In the genomic region with DNA sequence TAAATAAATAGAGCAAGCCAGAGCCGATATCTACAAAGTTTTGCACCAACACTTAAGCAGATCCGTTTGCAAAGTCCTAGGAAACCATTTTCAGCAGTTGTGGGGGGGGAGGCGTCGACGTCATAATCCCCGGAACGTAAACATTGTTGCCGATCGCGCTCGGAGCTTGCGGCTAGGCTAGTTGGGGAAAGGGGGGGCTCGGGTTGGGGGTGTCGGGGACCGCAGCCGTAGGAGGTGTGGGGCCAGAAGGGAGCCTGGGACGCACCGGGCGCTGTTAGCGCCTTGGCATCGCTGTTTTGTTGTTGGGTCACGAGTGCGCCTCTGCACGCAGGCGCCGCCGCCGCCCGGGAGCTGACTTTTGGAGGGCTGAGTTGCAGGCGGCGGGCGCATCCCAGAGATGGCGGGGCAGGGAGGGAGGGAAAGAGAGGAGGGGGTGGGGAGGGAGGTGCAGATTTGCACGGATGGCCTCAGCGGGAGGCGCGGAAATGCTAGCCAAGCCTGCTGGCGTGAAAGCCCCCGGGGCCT, we compare ENCODE assay signal across 8 mouse cellular contexts. TPM values are rescaled to one million over a fixed set of nuclear protein-coding genes. Genes with fewer than 3 reads are reported as not detected.
DNase-seq lines count a peak whose midpoint lies in the region; ATAC-seq and TF ChIP-seq lines count a peak whose summit lies in the region.

No protein-coding gene starts in this region.

- no peaks in the 10 kb centered on the region for H3K9me3 ChIP-seq in MEL (replicated peaks; ENCODE audit: insufficient read depth, low read length)
- H3K9me3 ChIP-seq in hindbrain, embryonic 11.5 days (ENCODE audit: control insufficient read depth, low read length), result no peaks in the 10 kb centered on the region

- no peak for TF ChIP-seq RAD21 in MEL (IDR thresholded peaks at IDR 0.05; ENCODE audit: low read depth, low read length)

- peak; percentile 82 for DNase-seq in MEL (ENCODE audit: low read depth, low spot score)
- peak; percentile 78 for DNase-seq in cerebellum, adult 11-12 months
- peak; percentile 64 for DNase-seq in forelimb bud, embryonic 11.5 days (ENCODE audit: low read depth, low spot score)
- peak; percentile 83 for DNase-seq in hindbrain, embryonic 11.5 days (ENCODE audit: low spot score)
- DNase-seq in layer of hippocampus, postnatal 25 days (ENCODE audit: extremely low spot score in 1 of 2, low spot score in 1 of 2), result peak; percentile 67 to 68
- DNase-seq in lung, postnatal 36 days, result peak; percentile 79
- DNase-seq in retina, embryonic 14.5 days (ENCODE audit: low spot score), result peak; percentile 78
- peak; percentile 89 for DNase-seq in thymus, postnatal 4 days

- H3K27me3 ChIP-seq in MEL (ENCODE audit: control insufficient read depth in 1 of 2, insufficient read depth in 2 of 2, low read length in 2 of 2), result no peaks in the 10 kb centered on the region
- no peaks in the 10 kb centered on the region for H3K27me3 ChIP-seq in hindbrain, embryonic 11.5 days (ENCODE audit: control insufficient read depth, insufficient read depth, low read length)

- H3K4me3 ChIP-seq in MEL (ENCODE audit: control insufficient read depth in 1 of 2, insufficient read depth in 1 of 2, low read depth in 2 of 2, low read length in 2 of 2), result peak overlapping the region; percentile 79 to 89
- peak overlapping the region; percentile 70 for H3K4me3 ChIP-seq in hindbrain, embryonic 11.5 days (ENCODE audit: low read depth, low read length)

- H3K79me2 ChIP-seq in MEL (ENCODE audit: control insufficient read depth, insufficient read depth, low read length, poor library complexity), result peaks cover 2% of the 10 kb centered on the region; the same call in 1 of the 2 replicates

- peak overlapping the region; percentile 83 for H3K9ac ChIP-seq in MEL (ENCODE audit: control insufficient read depth, low read depth, low read length, poor library complexity, severe bottlenecking)
- peak overlapping the region; percentile 63 for H3K9ac ChIP-seq in hindbrain, embryonic 11.5 days (ENCODE audit: low read depth, low read length)

- ATAC-seq in hindbrain, embryonic 11.5 days (ENCODE audit: low FRiP score), result peak; percentile 60

- H3K4me1 ChIP-seq in MEL (ENCODE audit: control insufficient read depth in 1 of 2, insufficient read depth in 2 of 2, low read length in 2 of 2), result peaks cover 5 to 11% of the 10 kb centered on the region in 2 experiments; a peak in 3 of 4 replicates
- peaks cover 26% of the 10 kb centered on the region for H3K4me1 ChIP-seq in hindbrain, embryonic 11.5 days (replicated peaks; ENCODE audit: control insufficient read depth, insufficient read depth, low read length)

- H3K4me2 ChIP-seq in hindbrain, embryonic 11.5 days (replicated peaks; ENCODE audit: low read depth, low read length), result peak overlapping the region; percentile 92

- TF ChIP-seq POLR2A in MEL (IDR thresholded peaks at IDR 0.05; ENCODE audit: control insufficient read depth in 1 of 2, insufficient read depth in 1 of 2, low read depth in 1 of 2, low read length in 2 of 2, poor library complexity in 1 of 2), result peak; percentile 12 to 43; a peak in 1 of 4 replicates

- H3K36me3 ChIP-seq in MEL (ENCODE audit: control insufficient read depth in 1 of 2, insufficient read depth in 2 of 2, low read length in 2 of 2), result peaks cover 0 to 8% of the 10 kb centered on the region in 2 experiments; a peak in 2 of 4 replicates
- H3K36me3 ChIP-seq in hindbrain, embryonic 11.5 days (ENCODE audit: control insufficient read depth, insufficient read depth, low read length), result no peaks in the 10 kb centered on the region

- WGBS in hindbrain, embryonic 11.5 days, result under 1% methylated on average over 31 of the region's 39 CpGs

- peak overlapping the region; percentile 59; the same call in 1 of the 2 replicates for H3K27ac ChIP-seq in MEL (ENCODE audit: control insufficient read depth, low read depth, low read length)
- H3K27ac ChIP-seq in hindbrain, embryonic 11.5 days (ENCODE audit: low read depth, low read length), result peak overlapping the region; percentile 91

- TF ChIP-seq EP300 in MEL (IDR thresholded peaks at IDR 0.05; ENCODE audit: low read depth in 1 of 2, low read length in 2 of 2), result no peak

- no peak for TF ChIP-seq CTCF in MEL (IDR thresholded peaks at IDR 0.05 in 2 of 3, conservative IDR thresholded peaks at IDR 0.05 in 1 of 3; ENCODE audit: control insufficient read depth in 1 of 3, insufficient read depth in 1 of 3, low read depth in 2 of 3, low read length in 3 of 3, poor library complexity in 1 of 3, severe bottlenecking in 1 of 3)

TF ChIP-seq in MEL, 35 proteins besides CTCF, POLR2A, EP300 and RAD21:
- no peak for TF ChIP-seq GABPA (IDR thresholded peaks at IDR 0.05; ENCODE audit: low read depth, low read length)
- no peak for TF ChIP-seq MAFK (IDR thresholded peaks at IDR 0.05; ENCODE audit: borderline replicate concordance, low read depth, low read length)
- no peak for TF ChIP-seq ZNF384 (IDR thresholded peaks at IDR 0.05; ENCODE audit: low read depth, low read length)
- TF ChIP-seq NRF1 (IDR thresholded peaks at IDR 0.05; ENCODE audit: insufficient read depth, low read depth, low read length, poor library complexity, severe bottlenecking), result peak; percentile 69
- TF ChIP-seq HCFC1 (IDR thresholded peaks at IDR 0.05; ENCODE audit: low read depth, low read length), result peak; percentile 67
- no peak for TF ChIP-seq POLR2AphosphoS5 (IDR thresholded peaks at IDR 0.05; ENCODE audit: borderline replicate concordance, low read depth, low read length)
- peak; percentile 37; the same call in 1 of the 2 replicates for TF ChIP-seq BHLHE40 (IDR thresholded peaks at IDR 0.05; ENCODE audit: borderline replicate concordance, low read depth, low read length)
- no peak for TF ChIP-seq MEF2A (IDR thresholded peaks at IDR 0.05; ENCODE audit: extremely low read depth, insufficient replicate concordance, low read depth, low read length, poor library complexity, severe bottlenecking)
- TF ChIP-seq USF2 (IDR thresholded peaks at IDR 0.05; ENCODE audit: borderline replicate concordance in 1 of 2, insufficient read depth in 1 of 2, low read depth in 1 of 2, low read length in 2 of 2), result no peak
- TF ChIP-seq USF1 (IDR thresholded peaks at IDR 0.05; ENCODE audit: low read depth, low read length), result peak; percentile 75
- peak; percentile 19; the same call in 1 of the 2 replicates for TF ChIP-seq ZC3H11A (IDR thresholded peaks at IDR 0.05; ENCODE audit: low read depth, low read length)
- TF ChIP-seq UBTF (IDR thresholded peaks at IDR 0.05; ENCODE audit: borderline replicate concordance, insufficient read depth, low read depth, low read length), result no peak
- TF ChIP-seq ZMIZ1 (IDR thresholded peaks at IDR 0.05; ENCODE audit: low read depth, low read length), result no peak; the same call in 1 of the 2 replicates
- TF ChIP-seq CHD2 (IDR thresholded peaks at IDR 0.05; ENCODE audit: low read length), result no peak
- TF ChIP-seq SMC3 (IDR thresholded peaks at IDR 0.05; ENCODE audit: low read depth, low read length), result no peak
- no peak for TF ChIP-seq MYB (IDR thresholded peaks at IDR 0.05; ENCODE audit: low read depth, low read length)
- peak; percentile 69 for TF ChIP-seq ETS1 (IDR thresholded peaks at IDR 0.05; ENCODE audit: low read depth, low read length)
- no peak for TF ChIP-seq KAT2A (conservative IDR thresholded peaks at IDR 0.05; ENCODE audit: low read depth, low read length)
- TF ChIP-seq ZKSCAN1 (IDR thresholded peaks at IDR 0.05; ENCODE audit: low read depth, low read length), result no peak
- TF ChIP-seq ELF1 (IDR thresholded peaks at IDR 0.05; ENCODE audit: low read depth, low read length), result peak; percentile 41; the same call in 1 of the 2 replicates
- no peak for TF ChIP-seq GATA1 (IDR thresholded peaks at IDR 0.05; ENCODE audit: low read depth, low read length)
- TF ChIP-seq MYC (IDR thresholded peaks at IDR 0.05; ENCODE audit: low read depth, low read length), result no peak
- no peak for TF ChIP-seq RCOR1 (IDR thresholded peaks at IDR 0.05; ENCODE audit: low read depth, low read length)
- TF ChIP-seq TCF12 (IDR thresholded peaks at IDR 0.05; ENCODE audit: low read depth, low read length), result peak; percentile 49; the same call in 1 of the 2 replicates
- TF ChIP-seq MAZ (IDR thresholded peaks at IDR 0.05; ENCODE audit: low read depth, low read length), result peak; percentile 67; the same call in 1 of the 2 replicates
- peak; percentile 76; the same call in 1 of the 2 replicates for TF ChIP-seq SIN3A (IDR thresholded peaks at IDR 0.05; ENCODE audit: low read length)
- no peak for TF ChIP-seq TBP (IDR thresholded peaks at IDR 0.05; ENCODE audit: low read depth, low read length)
- TF ChIP-seq POLR2AphosphoS2 (IDR thresholded peaks at IDR 0.05; ENCODE audit: low read length), result no peak; the same call in 1 of the 2 replicates
- TF ChIP-seq JUND (IDR thresholded peaks at IDR 0.05; ENCODE audit: low read depth, low read length), result no peak
- TF ChIP-seq NELFE (IDR thresholded peaks at IDR 0.05; ENCODE audit: low read depth, low read length), result peak; percentile 42
- TF ChIP-seq TAL1 (IDR thresholded peaks at IDR 0.05; ENCODE audit: low read length), result no peak
- TF ChIP-seq MXI1 (IDR thresholded peaks at IDR 0.05; ENCODE audit: low read depth, low read length), result peak; percentile 62

RNA-seq across cellular contexts. Expression of gene Kdm2b, which starts 0.6 kb away (rescaled TPM):
- total RNA-seq in MEL (2012; rRNA removed), result 24.8 and 29.2 TPM in 2 replicates
- 10 to 100 TPM in 1 of 2 experiments, not detected in 1; 48.9 TPM for polyA plus RNA-seq in MEL (2012; ENCODE audit: insufficient read depth in 1 of 2, insufficient read length in 2 of 2, low read depth in 1 of 2, low replicate concordance in 2 of 2, missing spikeins in 1 of 2)
- 59.9 and 67.6 TPM in 2 replicates for polyA plus RNA-seq in hindbrain, embryonic 11.5 days (2014; fragmentation: Nextera tagmentation; extraction: Ambion mirVana)
- 10 to 100 TPM; 36.9 to 38.4 TPM for total RNA-seq in layer of hippocampus, postnatal 25 days (2021)

RNA-seq across cellular contexts. Expression of gene Orai1, which starts 25.8 kb away (rescaled TPM):
- total RNA-seq in MEL (2012; rRNA removed), result 4.5 and 4.7 TPM in 2 replicates
- 10 to 100 TPM in 1 of 2 experiments, not detected in 1; 13.3 TPM for polyA plus RNA-seq in MEL (2012; ENCODE audit: insufficient read depth in 1 of 2, insufficient read length in 2 of 2, low read depth in 1 of 2, low replicate concordance in 2 of 2, missing spikeins in 1 of 2)
- polyA plus RNA-seq in hindbrain, embryonic 11.5 days (2014; fragmentation: Nextera tagmentation; extraction: Ambion mirVana), result 10.1 and 12.7 TPM in 2 replicates
- total RNA-seq in layer of hippocampus, postnatal 25 days (2021), result 10 to 100 TPM; 11.0 to 11.7 TPM

RNA-seq across cellular contexts. Expression of gene Morn3, which starts 57.8 kb away (rescaled TPM):
- total RNA-seq in MEL (2012; rRNA removed), result not detected in 2 replicates
- not detected for polyA plus RNA-seq in MEL (2012; ENCODE audit: insufficient read depth in 1 of 2, insufficient read length in 2 of 2, low read depth in 1 of 2, low replicate concordance in 2 of 2, missing spikeins in 1 of 2)
- polyA plus RNA-seq in hindbrain, embryonic 11.5 days (2014; fragmentation: Nextera tagmentation; extraction: Ambion mirVana), result 0.77 and 1.0 TPM in 2 replicates
- 1 to 10 TPM in 1 of 2 experiments, not detected in 1; 1.5 TPM for total RNA-seq in layer of hippocampus, postnatal 25 days (2021)

Comparison
In these comparisons a context has a peak if more than half of its experiments do, and no peak if none do; other contexts are left out.
1. Peak in every context shown above with its lines: DNase-seq, ATAC-seq, H3K4me3 ChIP-seq and H3K27ac ChIP-seq.